Comparison of ENCODE assay signal across 8 mouse cellular contexts in genomic region chrY:90741452-90742260, GRCm38 (mm10). TPM values are rescaled to one million over a fixed set of nuclear protein-coding genes. Genes with fewer than 3 reads are reported as not detected.
DNase-seq lines count a peak whose midpoint lies in the region; ATAC-seq and TF ChIP-seq lines count a peak whose summit lies in the region.
"Not testable (repeated sequence)": the region's sequence is repeated elsewhere in the genome, so short reads cannot be mapped to it uniquely, and the experiment has no call there.

No protein-coding gene starts in this region.

- H3K27ac ChIP-seq in forebrain, embryonic 10.5 days; heart, embryonic 15.5 days; kidney, postnatal 0 days; liver, embryonic 13.5 days; neural tube, embryonic 12.5 days: not testable (repeated sequence)

- peak; percentile 19 for ATAC-seq in heart, embryonic 15.5 days (replicated peaks; ENCODE audit: insufficient number of reproducible peaks, insufficient read depth, low FRiP score, low read depth)
- peak; percentile 15 for ATAC-seq in kidney, postnatal 0 days (replicated peaks; ENCODE audit: low FRiP score, low read depth)
- peak; percentile 47 for ATAC-seq in liver, embryonic 13.5 days (ENCODE audit: low read depth)
- peak; percentile 45 for ATAC-seq in neural tube, embryonic 12.5 days (ENCODE audit: low FRiP score, low read depth)

- H3K4me3 ChIP-seq in forebrain, embryonic 10.5 days; heart, embryonic 15.5 days; kidney, postnatal 0 days (replicated peaks; ENCODE audit: low read depth, low read length); liver, embryonic 13.5 days (replicated peaks); neural tube, embryonic 12.5 days: not testable (repeated sequence)

- H3K27me3 ChIP-seq in forebrain, embryonic 10.5 days (ENCODE audit: poor library complexity, severe bottlenecking); heart, embryonic 15.5 days; kidney, postnatal 0 days (ENCODE audit: insufficient read depth, low read length); liver, embryonic 13.5 days; neural tube, embryonic 12.5 days (replicated peaks): not testable (repeated sequence)

- TF ChIP-seq CTCF in kidney, postnatal 0 days (IDR thresholded peaks at IDR 0.05; ENCODE audit: low read depth): not testable (repeated sequence)

- H3K9ac ChIP-seq in heart, embryonic 15.5 days; kidney, postnatal 0 days (ENCODE audit: low read depth, low read length); liver, embryonic 13.5 days; neural tube, embryonic 12.5 days: not testable (repeated sequence)

- H3K4me1 ChIP-seq in forebrain, embryonic 10.5 days; heart, embryonic 15.5 days (replicated peaks); kidney, postnatal 0 days (replicated peaks; ENCODE audit: insufficient read depth, low read length); liver, embryonic 13.5 days (replicated peaks); neural tube, embryonic 12.5 days: not testable (repeated sequence)

- peaks cover 61% of the 10 kb centered on the region for H3K36me3 ChIP-seq in forebrain, embryonic 10.5 days (replicated peaks)
- H3K36me3 ChIP-seq in heart, embryonic 15.5 days: peaks cover 37% of the 10 kb centered on the region
- peaks cover 37% of the 10 kb centered on the region for H3K36me3 ChIP-seq in kidney, postnatal 0 days (ENCODE audit: insufficient read depth, low read length)
- peaks cover 57% of the 10 kb centered on the region for H3K36me3 ChIP-seq in liver, embryonic 13.5 days
- H3K36me3 ChIP-seq in neural tube, embryonic 12.5 days: peaks cover 49% of the 10 kb centered on the region

- 85% methylated on average over 43 of the region's 43 CpGs for WGBS in forebrain, embryonic 10.5 days
- 81% methylated on average over 43 of the region's 43 CpGs for WGBS in heart, embryonic 15.5 days
- 85% methylated on average over 40 of the region's 43 CpGs for WGBS in kidney, postnatal 0 days
- 80% methylated on average over 42 of the region's 43 CpGs for WGBS in liver, embryonic 13.5 days (ENCODE audit: insufficient replicate concordance)
- WGBS in neural tube, embryonic 12.5 days: 84% methylated on average over 43 of the region's 43 CpGs

- peak; percentile 66 for DNase-seq in CD4-positive helper T cell, adult 2 months (ENCODE audit: low read depth, low spot score)
- peak; percentile 65 for DNase-seq in c-Kit-positive CD71-positive TER-119-negative erythroid progenitor cells, embryonic 14.5 days (ENCODE audit: low read depth)
- DNase-seq in forebrain, embryonic 10.5 days (ENCODE audit: extremely low spot score, low spot score): peak; percentile 69
- DNase-seq in kidney, postnatal 0 days (ENCODE audit: low spot score): peak; percentile 60
- DNase-seq in liver, embryonic 13.5 days: peak; percentile 29
- peak; percentile 71 for DNase-seq in testis, postnatal 10 days (ENCODE audit: low spot score)

- H3K9me3 ChIP-seq in forebrain, embryonic 10.5 days: peaks cover 71% of the 10 kb centered on the region
- peaks cover 36% of the 10 kb centered on the region for H3K9me3 ChIP-seq in heart, embryonic 15.5 days (replicated peaks)
- H3K9me3 ChIP-seq in kidney, postnatal 0 days (replicated peaks; ENCODE audit: low read length): peaks cover 31% of the 10 kb centered on the region
- H3K9me3 ChIP-seq in liver, embryonic 13.5 days (replicated peaks): peaks cover 59% of the 10 kb centered on the region
- peaks cover 54% of the 10 kb centered on the region for H3K9me3 ChIP-seq in neural tube, embryonic 12.5 days

- not testable (repeated sequence) for H3K4me2 ChIP-seq in heart, embryonic 15.5 days; kidney, postnatal 0 days (ENCODE audit: low read length); liver, embryonic 13.5 days; neural tube, embryonic 12.5 days (replicated peaks)

RNA-seq across cellular contexts. Expression of gene Gm21860, which starts 13.0 kb away (rescaled TPM):
- not detected in 2 replicates for polyA plus RNA-seq in forebrain, embryonic 10.5 days (2016; fragmentation: Nextera tagmentation; extraction: Ambion mirVana)
- not detected in 2 replicates for polyA plus RNA-seq in heart, embryonic 15.5 days (2015; fragmentation: Nextera tagmentation; extraction: Ambion mirVana)
- polyA plus RNA-seq in kidney, postnatal 0 days (2015; fragmentation: Nextera tagmentation; extraction: Ambion mirVana): not detected in 2 replicates
- polyA plus RNA-seq in liver, embryonic 13.5 days (2015; fragmentation: Nextera tagmentation; extraction: Ambion mirVana): not detected in 2 replicates
- polyA plus RNA-seq in neural tube, embryonic 12.5 days (2016; fragmentation: Nextera tagmentation; extraction: Ambion mirVana): not detected in 2 replicates

RNA-seq across cellular contexts. Expression of gene Gm47283, which starts 42.9 kb away (rescaled TPM):
- not detected in 2 replicates for polyA plus RNA-seq in forebrain, embryonic 10.5 days (2016; fragmentation: Nextera tagmentation; extraction: Ambion mirVana)
- not detected in 2 replicates for polyA plus RNA-seq in heart, embryonic 15.5 days (2015; fragmentation: Nextera tagmentation; extraction: Ambion mirVana)
- polyA plus RNA-seq in kidney, postnatal 0 days (2015; fragmentation: Nextera tagmentation; extraction: Ambion mirVana): not detected in 2 replicates
- polyA plus RNA-seq in liver, embryonic 13.5 days (2015; fragmentation: Nextera tagmentation; extraction: Ambion mirVana): not detected in 2 replicates
- polyA plus RNA-seq in neural tube, embryonic 12.5 days (2016; fragmentation: Nextera tagmentation; extraction: Ambion mirVana): not detected in 2 replicates
